17 mouse cellular contexts compared by ENCODE assay signal in genomic region chr2:47263690-47264089, GRCm38 (mm10).
"Had no signal": no experiment of that assay in that cellular context is flagged by ENCODE, and none has a peak within 500 bp of the region (broad histone marks: within the 10 kb centered on the region; RNA-seq: fewer than 3 reads in every experiment).

No protein-coding gene starts in this region.

- H3K4me1 ChIP-seq: liver, embryonic 12.5 days; midbrain, embryonic 10.5 days; midbrain, embryonic 12.5 days; neural tube, embryonic 13.5 days; neural tube, embryonic 15.5 days had no signal

- H3K4me3 ChIP-seq: liver, embryonic 12.5 days; midbrain, embryonic 10.5 days; midbrain, embryonic 12.5 days; myocyte; neural tube, embryonic 13.5 days; neural tube, embryonic 15.5 days had no signal

- H3K4me2 ChIP-seq: liver, embryonic 12.5 days; midbrain, embryonic 12.5 days; neural tube, embryonic 13.5 days; neural tube, embryonic 15.5 days had no signal

- H3K9ac ChIP-seq: liver, embryonic 12.5 days; liver, embryonic 14.5 days; midbrain, embryonic 12.5 days; neural tube, embryonic 13.5 days; neural tube, embryonic 15.5 days had no signal

- DNase-seq: lung, adult 2 months; lung, postnatal 10 days; lung, postnatal 4 days; midbrain, embryonic 14.5 days; retina, postnatal 1 day; right cerebral cortex, adult 18-20 months; thymus, adult 18-20 months; thymus, postnatal 14 days; thymus, postnatal 36 days had no signal

- H3K27me3 ChIP-seq: liver, embryonic 12.5 days; midbrain, embryonic 12.5 days; neural tube, embryonic 13.5 days; neural tube, embryonic 15.5 days had no signal

- H3K27ac ChIP-seq: liver, embryonic 12.5 days; liver, embryonic 14.5 days; midbrain, embryonic 10.5 days; midbrain, embryonic 12.5 days; neural tube, embryonic 13.5 days; neural tube, embryonic 15.5 days had no signal

- ATAC-seq: liver, embryonic 12.5 days; midbrain, embryonic 16.5 days had no signal

- H3K36me3 ChIP-seq: liver, embryonic 12.5 days; midbrain, embryonic 10.5 days; midbrain, embryonic 12.5 days; neural tube, embryonic 13.5 days; neural tube, embryonic 15.5 days had no signal

- H3K9me3 ChIP-seq: liver, embryonic 12.5 days; midbrain, embryonic 10.5 days; midbrain, embryonic 12.5 days; neural tube, embryonic 13.5 days; neural tube, embryonic 15.5 days had no signal
